Mouse (Mus musculus) neural tube, embryonic 14.5 days (tissue): Measurements from ENCODE around the gene Dclk1. TPM values are rescaled to one million over a fixed set of nuclear protein-coding genes. Genes with fewer than 3 reads are reported as not detected.

Experiments
- ATAC-seq: fragments of 200-750 bp; cut with Nextera tagmentation; 2 replicates; pipeline ENCODE4 v1.8.0; 2017; ENCODE audit warnings: low read depth, mild to moderate bottlenecking, moderate TSS enrichment, moderate library complexity
- H3K27ac ChIP-seq: fragments of 300-500 bp; sonication (generic); 2 replicates; pipeline ENCODE4 v1.5.1; 2014; ENCODE audit warnings: low read depth, mild to moderate bottlenecking, control low read depth, low read length, moderate library complexity, mixed read lengths
- H3K27me3 ChIP-seq: fragments of 300-500 bp; sonication (generic); 2 replicates; pipeline ENCODE4 v1.6.1; 2014; ENCODE audit warnings: low read length; ENCODE audit not compliant: control insufficient read depth, insufficient read depth
- H3K36me3 ChIP-seq: fragments of 300-500 bp; sonication (generic); 2 replicates; pipeline ENCODE4 v1.6.1; 2014; ENCODE audit warnings: low read length, mixed read lengths; ENCODE audit not compliant: control insufficient read depth, insufficient read depth
- H3K4me1 ChIP-seq: fragments of 300-500 bp; sonication (generic); 2 replicates; pipeline ENCODE4 v1.6.1; 2014; ENCODE audit warnings: low read length; ENCODE audit not compliant: control insufficient read depth, insufficient read depth
- H3K4me2 ChIP-seq: fragments of 300-500 bp; sonication (generic); 2 replicates; pipeline ENCODE4 v1.6.1; 2014; ENCODE audit warnings: mild to moderate bottlenecking, low read depth, low read length, control low read depth
- H3K4me3 ChIP-seq: fragments of 300-500 bp; sonication (generic); 2 replicates; pipeline ENCODE4 v1.5.1; 2014; ENCODE audit warnings: low read depth, low read length, control low read depth, mixed read lengths
- H3K9ac ChIP-seq: fragments of 300-500 bp; sonication (generic); replicated peaks from 2 replicates; pipeline ENCODE4 v1.6.1; 2014; ENCODE audit warnings: low read depth, mild to moderate bottlenecking, control low read depth, low read length, mixed read lengths
- H3K9me3 ChIP-seq: fragments of 300-500 bp; sonication (generic); 2 replicates; pipeline ENCODE4 v1.6.1; 2016; ENCODE audit warnings: low read length; ENCODE audit not compliant: control insufficient read depth
- WGBS: fragments of 180-500 bp; shearing (Covaris S2); extraction: QIAGEN DNeasy Blood & Tissue Kit; methylation state at CpG from one replicate; pipeline ENCODE4 v1.1.7; 2014; 5-methylcytosine and 5-hydroxymethylcytosine counted together
- polyA plus RNA-seq: library from polyadenylated mRNA; unstranded; fragments of >200 nt; fragmentation: Nextera tagmentation; extraction: Ambion mirVana; gene quantifications from 2 replicates; pipeline ENCODE4 v1.2.1, GENCODE M21; 2014

The Dclk1 gene
- polyA plus RNA-seq, 1 experiment from 2014 or later: 297 TPM

- no peak overlapping the region for H3K27ac ChIP-seq
- no peaks in the 10 kb centered on the region for H3K36me3 ChIP-seq
- H3K9me3 ChIP-seq: no peaks in the 10 kb centered on the region
- H3K27me3 ChIP-seq: no peaks in the 10 kb centered on the region
- no peak overlapping the region for H3K4me3 ChIP-seq
- whole genome bisulfite sequencing: 82% methylated on average over 4 of the region's 4 CpGs
- H3K4me1 ChIP-seq: no peaks in the 10 kb centered on the region
- H3K9ac ChIP-seq: no peak overlapping the region
- H3K4me2 ChIP-seq: no peak overlapping the region
- ATAC-seq: no peak
These were observed 309.7 kb downstream of the Dclk1 start for GRCm38 (mm10) chr3:55551912-55552311.

- no peak for ATAC-seq
- Histone ChIP-seq H3K4me1 (no peaks in the 10 kb centered on the region), H3K9me3 (no peaks in the 10 kb centered on the region), H3K27ac (no peak overlapping the region), H3K4me2 (no peak overlapping the region), H3K27me3 (no peaks in the 10 kb centered on the region), H3K9ac (no peak overlapping the region), H3K4me3 (no peak overlapping the region), H3K36me3 (no peaks in the 10 kb centered on the region)
- WGBS: 92% methylated on average over 9 of the region's 9 CpGs
These were observed 310.9 kb downstream of the Dclk1 start for GRCm38 (mm10) chr3:55553031-55553430.

GRCm38 (mm10) chr3:55555848-55556247 lies 313.7 kb downstream of the Dclk1 start:
- H3K27ac ChIP-seq: no peak overlapping the region
- no peaks in the 10 kb centered on the region for H3K27me3 ChIP-seq
- WGBS: 88% methylated on average over 6 of the region's 6 CpGs
- H3K4me2 ChIP-seq: no peak overlapping the region
- no peaks in the 10 kb centered on the region for H3K36me3 ChIP-seq
- ATAC-seq: no peak
- no peaks in the 10 kb centered on the region for H3K9me3 ChIP-seq
- no peaks in the 10 kb centered on the region for H3K4me1 ChIP-seq
- no peak overlapping the region for H3K9ac ChIP-seq
- H3K4me3 ChIP-seq: no peak overlapping the region

GRCm38 (mm10) chr3:55558570-55558969 lies 316.4 kb downstream of the Dclk1 start:
- H3K4me1 ChIP-seq: no peaks in the 10 kb centered on the region
- H3K36me3 ChIP-seq: no peaks in the 10 kb centered on the region
- H3K4me2 ChIP-seq: no peak overlapping the region
- WGBS: 89% methylated on average over 1 of the region's 1 CpGs
- H3K4me3 ChIP-seq: no peak overlapping the region
- H3K9me3 ChIP-seq: no peaks in the 10 kb centered on the region
- H3K9ac ChIP-seq: no peak overlapping the region
- H3K27ac ChIP-seq: no peak overlapping the region
- ATAC-seq: no peak
- H3K27me3 ChIP-seq: no peaks in the 10 kb centered on the region

GRCm38 (mm10) chr3:55567476-55567875 lies 325.3 kb downstream of the Dclk1 start:
- no peaks in the 10 kb centered on the region for H3K36me3 ChIP-seq
- ATAC-seq: no peak
- no peak overlapping the region for H3K4me3 ChIP-seq
- H3K4me1 ChIP-seq: peaks cover 4% of the 10 kb centered on the region; the same call in 1 of the 2 replicates
- H3K4me2 ChIP-seq: no peak overlapping the region
- no peaks in the 10 kb centered on the region for H3K27me3 ChIP-seq
- 94% methylated on average over 3 of the region's 3 CpGs for WGBS
- H3K9ac ChIP-seq: no peak overlapping the region
- H3K9me3 ChIP-seq: no peaks in the 10 kb centered on the region
- no peak overlapping the region for H3K27ac ChIP-seq

GRCm38 (mm10) chr3:55569539-55569938 lies 327.4 kb downstream of the Dclk1 start:
- 67% methylated on average over 10 of the region's 10 CpGs for WGBS
- H3K27ac ChIP-seq: no peak overlapping the region
- no peak overlapping the region for H3K9ac ChIP-seq

GRCm38 (mm10) chr3:55571034-55571433 lies 328.9 kb downstream of the Dclk1 start:
- Histone ChIP-seq H3K36me3 (no peaks in the 10 kb centered on the region), H3K9ac (no peak overlapping the region), H3K4me1 (peaks cover 5% of the 10 kb centered on the region; the same call in 1 of the 2 replicates), H3K4me2 (no peak overlapping the region), H3K27ac (0 out of 2 replicates have a peak overlapping the region, but pooled peaks have one; percentile 6), H3K27me3 (no peaks in the 10 kb centered on the region), H3K9me3 (no peaks in the 10 kb centered on the region), H3K4me3 (no peak overlapping the region)
- ATAC-seq: no peak
- WGBS: 93% methylated on average over 3 of the region's 3 CpGs

More at GRCm38 (mm10) chr3:55569539-55569938, 327.4 kb downstream of the Dclk1 start:
- H3K4me3 ChIP-seq: no peak overlapping the region
- no peak overlapping the region for H3K4me2 ChIP-seq
- no peak for ATAC-seq
- H3K4me1 ChIP-seq: peaks cover 5% of the 10 kb centered on the region; the same call in 1 of the 2 replicates
- H3K27me3 ChIP-seq: no peaks in the 10 kb centered on the region
- no peaks in the 10 kb centered on the region for H3K36me3 ChIP-seq
- H3K9me3 ChIP-seq: no peaks in the 10 kb centered on the region

- Histone ChIP-seq H3K27ac (peak overlapping the region; percentile 60), H3K4me1 (peaks cover 5% of the 10 kb centered on the region; the same call in 1 of the 2 replicates), H3K9ac (no peak overlapping the region), H3K4me2 (peak overlapping the region; percentile 0; the same call in 1 of the 2 replicates), H3K4me3 (no peak overlapping the region), H3K36me3 (no peaks in the 10 kb centered on the region), H3K27me3 (no peaks in the 10 kb centered on the region), H3K9me3 (no peaks in the 10 kb centered on the region)
- 21% methylated on average over 11 of the region's 11 CpGs for WGBS
- ATAC-seq: peak; percentile 83
These were observed 329.6 kb downstream of the Dclk1 start for GRCm38 (mm10) chr3:55571552-55572296.

GRCm38 (mm10) chr3:55572297-55572681 lies 330.1 kb downstream of the Dclk1 start:
- peak; percentile 69 for ATAC-seq
- no peaks in the 10 kb centered on the region for H3K9me3 ChIP-seq
- WGBS: 57% methylated on average over 4 of the region's 4 CpGs
- no peak overlapping the region for H3K4me3 ChIP-seq
- H3K4me2 ChIP-seq: peak overlapping the region; percentile 0; the same call in 1 of the 2 replicates
- no peak overlapping the region for H3K9ac ChIP-seq
- H3K4me1 ChIP-seq: peaks cover 5% of the 10 kb centered on the region; the same call in 1 of the 2 replicates
- no peaks in the 10 kb centered on the region for H3K36me3 ChIP-seq
- H3K27ac ChIP-seq: peak overlapping the region; percentile 60
- no peaks in the 10 kb centered on the region for H3K27me3 ChIP-seq
